Mouse (Mus musculus): Measurements from ENCODE around the gene Cebpg.

The Cebpg gene

GRCm38 (mm10) chr7:35056436-35056864 is at the start of gene Cebpg:
TSS of gene Cebpg (minus strand) at chr7:35056573.
- DNase-seq (ENCODE audit: low spot score in 2 of 2) = peak; percentile 97 to 98

GRCm38 (mm10) chr7:35099528-35099927 is 43.2 kb upstream of the Cebpg start:
- no peak for DNase-seq (ENCODE audit: low spot score in 2 of 2)

DNA sequence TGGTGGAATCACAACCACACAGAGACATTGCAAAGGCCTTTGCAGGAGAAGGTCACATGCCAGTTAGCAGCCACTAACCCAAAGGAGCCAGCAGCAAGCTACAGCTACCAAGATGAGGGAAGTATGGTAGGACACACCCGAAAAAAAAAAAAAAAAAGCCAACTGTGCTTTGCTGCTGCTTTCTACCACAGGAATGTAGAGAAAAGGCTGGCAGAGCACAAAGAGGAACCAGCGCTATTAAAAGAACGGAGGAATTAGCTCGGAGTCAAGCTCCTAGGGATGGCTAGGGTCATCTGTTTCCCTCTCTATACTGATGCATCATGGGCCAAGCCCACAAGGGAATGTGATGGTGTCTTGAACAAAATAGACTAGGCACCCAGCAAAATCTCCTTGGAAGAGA is 42.4 kb upstream of the Cebpg start:
- DNase-seq (ENCODE audit: low spot score in 2 of 2) = no peak

GRCm38 (mm10) chr7:35094975-35095678 is 38.8 kb upstream of the Cebpg start:
- no peak for DNase-seq (ENCODE audit: low spot score in 2 of 2)

- no peak for DNase-seq (ENCODE audit: low spot score in 2 of 2)
Measured at GRCm38 (mm10) chr7:35090550-35090949, 34.2 kb upstream of the Cebpg start.

GRCm38 (mm10) chr7:35086271-35086861 is 30.0 kb upstream of the Cebpg start:
- DNase-seq (ENCODE audit: low spot score in 2 of 2) = peak in 1 of 2 experiments; percentile 28

GRCm38 (mm10) chr7:35084565-35085360 is 28.4 kb upstream of the Cebpg start:
- peak; percentile 46 to 56 for DNase-seq (ENCODE audit: low spot score in 2 of 2)

DNA sequence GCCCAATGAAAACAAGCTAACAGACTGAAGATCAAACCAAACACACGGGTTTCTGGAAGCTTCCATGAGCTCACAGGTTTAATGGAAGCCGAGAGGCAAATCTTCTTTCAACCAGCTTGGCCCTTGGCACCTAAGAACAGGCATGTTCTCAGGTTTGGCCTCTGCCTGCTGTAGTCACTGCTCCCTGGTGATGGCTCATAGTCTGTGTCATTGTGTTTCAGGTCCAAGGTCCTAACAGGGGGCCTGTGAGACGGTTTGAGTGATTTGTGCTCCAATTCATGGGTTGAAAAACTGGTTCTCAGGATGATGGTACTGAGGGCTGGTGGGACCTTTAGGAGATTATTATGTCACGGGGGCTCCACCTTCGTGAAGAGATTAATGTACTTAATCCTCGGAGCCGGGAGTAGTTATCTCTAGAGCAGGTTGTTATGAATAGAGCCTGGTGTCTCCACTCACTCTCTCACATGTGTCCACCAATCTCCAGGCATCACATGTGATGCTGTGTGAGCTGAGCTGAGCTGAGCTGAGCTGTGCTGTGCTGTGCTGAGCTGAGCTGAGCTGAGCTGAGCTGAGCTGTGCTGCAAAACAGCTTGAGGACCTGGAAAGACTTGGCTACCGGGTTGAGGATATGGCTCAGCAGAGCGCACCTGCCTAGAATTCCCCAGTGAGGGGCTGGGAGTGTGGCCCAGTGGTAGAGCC is 25.2 kb upstream of the Cebpg start:
- DNase-seq (ENCODE audit: low spot score in 2 of 2) = no peak

DNA sequence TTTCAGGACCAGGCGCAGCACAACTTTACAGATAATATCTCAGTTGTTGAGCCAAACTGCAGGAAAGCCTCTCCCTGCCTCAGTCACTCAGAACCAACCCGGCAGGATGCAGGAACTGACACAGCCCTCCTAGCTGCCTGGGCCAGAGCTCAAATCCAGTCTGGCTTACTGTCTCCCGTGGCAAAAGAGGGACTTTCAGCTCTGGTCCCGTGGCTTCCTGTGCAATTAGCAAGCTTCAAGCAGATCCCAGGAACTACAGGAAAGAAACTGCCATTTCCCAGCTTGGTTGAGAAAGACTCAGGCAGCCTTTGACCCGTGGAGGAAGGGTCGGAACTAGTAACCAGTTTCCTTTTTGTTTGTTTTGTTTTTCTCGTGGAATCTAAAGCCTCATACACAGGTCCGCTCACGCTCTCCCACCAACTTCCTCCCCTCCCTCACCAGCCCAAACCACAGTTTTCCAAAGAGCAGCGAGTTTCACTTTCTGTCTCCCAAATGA is 24.5 kb upstream of the Cebpg start:
- peak; percentile 51 to 66 for DNase-seq (ENCODE audit: low spot score in 2 of 2)

DNA sequence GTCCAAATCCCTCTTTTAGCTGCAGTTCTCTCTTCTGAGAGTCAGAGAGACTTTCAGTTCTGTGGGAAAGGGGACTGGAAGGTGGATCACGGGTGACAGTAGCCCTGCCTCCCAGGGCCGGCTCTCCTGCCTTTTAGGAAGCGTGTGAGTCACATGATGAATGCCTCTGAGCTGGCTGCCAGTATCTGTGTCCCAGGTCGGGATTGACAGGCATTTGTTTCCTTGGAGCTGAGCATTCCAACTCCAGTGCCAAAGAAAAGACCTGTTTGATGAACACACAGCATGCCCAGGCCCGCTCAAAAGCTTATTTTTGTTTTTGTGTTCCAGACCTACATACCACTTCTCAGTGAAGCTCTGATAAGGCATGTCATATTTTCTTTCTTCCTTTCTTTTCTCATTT is 20.3 kb upstream of the Cebpg start:
- peak in 1 of 2 experiments; percentile 40 for DNase-seq (ENCODE audit: low spot score in 2 of 2)

GRCm38 (mm10) chr7:35066640-35067212 is 10.4 kb upstream of the Cebpg start:
- DNase-seq (ENCODE audit: low spot score in 2 of 2) = no peak

DNA sequence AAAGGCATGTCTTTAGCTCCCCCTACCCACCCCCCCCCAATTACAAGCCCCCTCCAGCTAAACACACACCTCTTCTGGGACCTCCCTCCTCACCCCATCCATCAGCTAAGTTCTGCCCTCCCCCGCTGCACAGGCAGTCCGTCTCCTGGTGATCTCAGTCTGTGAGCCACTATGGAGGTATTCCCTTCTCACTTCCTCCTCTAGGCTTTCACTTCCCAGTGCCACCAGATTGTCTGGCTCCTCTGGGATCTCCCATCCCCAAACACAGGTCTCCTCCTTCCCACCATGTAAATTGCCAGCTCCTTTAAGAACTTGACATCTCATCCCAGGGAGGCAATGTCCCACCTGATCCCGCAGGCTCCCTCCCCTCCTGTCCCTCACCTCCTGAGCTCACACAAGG is 9.6 kb upstream of the Cebpg start:
- no peak for DNase-seq (ENCODE audit: low spot score in 2 of 2)

GRCm38 (mm10) chr7:35064286-35065258 is 8.2 kb upstream of the Cebpg start:
- DNase-seq (ENCODE audit: low spot score in 2 of 2) = peak in 1 of 2 experiments; percentile 67

- DNase-seq (ENCODE audit: low spot score in 2 of 2) = no peak
Measured at GRCm38 (mm10) chr7:35059467-35059866, 3.1 kb upstream of the Cebpg start.

DNA sequence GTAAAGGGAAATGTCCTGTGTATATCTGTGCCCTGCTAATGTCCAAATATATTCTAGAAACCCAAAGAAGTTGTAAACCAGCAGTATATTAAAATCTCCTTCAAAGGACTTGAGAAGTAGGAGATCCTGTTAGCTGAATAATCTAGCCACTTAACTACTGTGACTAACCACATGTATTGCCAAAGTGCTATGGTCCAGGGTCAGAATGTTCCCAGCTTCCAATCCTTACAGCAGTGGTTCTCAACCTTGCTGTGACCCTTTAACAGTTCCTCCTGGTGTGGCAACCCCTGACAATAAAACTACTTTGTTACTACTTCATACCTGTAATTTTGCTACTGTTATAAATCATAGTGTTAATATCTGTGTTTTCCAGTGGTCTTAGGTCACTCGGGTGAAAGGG is 2.0 kb upstream of the Cebpg start:
- DNase-seq (ENCODE audit: low spot score in 2 of 2) = no peak

DNA sequence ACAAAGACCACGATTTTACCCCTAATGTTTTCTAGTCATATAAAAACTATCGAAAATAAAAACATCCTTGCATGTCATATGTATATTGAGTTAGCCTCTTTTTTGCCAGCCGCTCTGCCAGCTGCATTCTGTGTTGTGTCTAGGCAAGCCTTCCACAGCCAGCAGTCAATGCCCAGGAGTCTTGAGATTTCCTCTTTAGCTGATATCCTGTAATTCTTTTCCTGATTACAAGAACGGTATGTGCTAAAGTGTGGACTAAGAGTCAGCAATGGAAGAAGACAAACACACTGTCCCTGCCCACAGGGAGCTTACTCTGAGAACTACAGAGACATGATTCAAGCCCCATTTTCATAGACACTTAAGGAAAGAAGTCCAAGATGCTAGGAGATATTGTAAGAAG is 1.2 kb upstream of the Cebpg start:
- DNase-seq (ENCODE audit: low spot score in 2 of 2) = no peak

DNA sequence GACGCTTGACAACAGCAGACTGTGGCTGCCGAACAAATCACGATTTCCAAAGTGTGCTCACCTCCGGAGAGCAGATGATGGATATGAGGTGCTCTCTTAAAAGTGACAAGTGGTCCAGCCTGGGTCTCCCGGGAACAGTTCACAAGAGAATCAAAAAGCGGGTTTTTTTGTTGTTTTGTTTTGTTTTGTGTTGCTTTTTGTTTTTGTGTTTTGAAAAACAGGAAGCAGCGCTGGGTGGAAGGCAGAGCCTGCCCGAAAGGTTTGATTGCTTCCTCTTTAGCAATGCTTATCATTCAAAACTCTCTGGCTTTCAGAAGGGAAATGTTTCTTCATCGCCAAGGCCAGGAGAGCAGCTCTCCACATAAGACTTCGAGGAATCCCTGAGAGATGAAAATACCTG is 626 bp upstream of the Cebpg start:
- no peak for DNase-seq (ENCODE audit: low spot score in 2 of 2)

- peak in 1 of 2 experiments; percentile 62 for DNase-seq (ENCODE audit: low spot score in 2 of 2)
Measured at GRCm38 (mm10) chr7:35055619-35056435, 546 bp downstream of the Cebpg start.

DNA sequence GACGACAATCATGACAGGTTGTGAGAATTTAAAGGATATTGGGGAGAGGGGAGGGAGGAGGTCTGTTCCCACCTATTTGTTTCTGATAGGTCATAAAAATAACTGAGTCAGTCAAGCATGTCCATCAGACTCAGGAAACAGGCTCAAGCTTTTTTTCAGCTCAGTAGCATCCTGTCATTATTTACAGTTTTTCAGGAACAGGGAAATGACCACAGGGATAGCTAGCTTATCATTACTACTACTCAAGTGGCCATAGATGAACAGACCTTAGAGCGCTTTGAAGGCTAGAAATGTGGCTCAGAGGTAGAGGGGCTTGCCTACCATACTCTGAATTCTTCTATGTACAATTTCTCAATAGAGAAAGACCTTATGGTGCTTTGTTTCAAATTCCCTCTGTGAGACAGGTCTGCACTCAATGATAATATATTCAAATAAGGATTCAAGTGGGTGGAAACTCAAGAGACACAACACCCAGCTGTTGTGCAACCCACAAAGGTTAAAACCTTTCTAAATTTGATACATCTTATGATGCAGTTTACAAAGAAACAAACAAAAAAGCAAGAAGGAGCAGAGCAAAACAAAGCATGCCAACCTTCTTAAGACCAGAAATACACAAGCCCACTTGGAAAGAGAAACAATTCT is 1.3 kb downstream of the Cebpg start:
- DNase-seq (ENCODE audit: low spot score in 2 of 2) = no peak

Measured in urinary bladder, postnatal 36 days (tissue).